ENCODE assay signal across 13 mouse cellular contexts in the genomic region with DNA sequence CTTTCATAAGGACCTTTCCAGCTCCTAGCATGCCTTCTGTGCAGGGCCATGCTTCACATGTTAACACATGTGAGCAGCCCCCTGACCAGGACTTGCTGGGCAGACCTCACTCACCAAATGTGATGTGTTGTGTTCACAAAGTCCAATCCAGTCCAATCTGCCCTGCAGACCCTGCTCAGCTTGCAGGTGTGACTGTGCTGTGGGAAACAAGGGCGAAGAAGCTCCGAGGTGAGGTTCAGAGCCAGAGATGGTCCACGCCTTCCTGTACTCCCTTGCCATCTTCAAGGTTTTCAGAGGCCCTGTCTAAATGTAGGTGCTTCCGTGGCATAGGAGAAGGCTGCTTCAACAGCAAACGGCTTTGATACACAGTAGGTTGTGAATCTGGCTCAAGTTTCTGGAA. TPM values are rescaled to one million over a fixed set of nuclear protein-coding genes. Genes with fewer than 3 reads are reported as not detected.
A peak's percentile ranks its signal among the peaks of the same experiment; 100 is the strongest.
DNase-seq lines count a peak whose midpoint lies in the region; ATAC-seq and TF ChIP-seq lines count a peak whose summit lies in the region.
"Had no signal": no experiment of that assay in that cellular context is flagged by ENCODE, and none has a peak within 500 bp of the region (broad histone marks: within the 10 kb centered on the region; RNA-seq: fewer than 3 reads in every experiment).

No protein-coding gene starts in this region.

- no peak overlapping the region for H3K4me3 ChIP-seq in heart, embryonic 16.5 days (ENCODE audit: low read length)
- H3K4me3 ChIP-seq in left cerebral cortex, adult 2 months: no peak overlapping the region
- H3K4me3 ChIP-seq in testis, adult 2 months (ENCODE audit: control insufficient read depth, low read depth, low read length): no peak overlapping the region
- H3K4me3 ChIP-seq: forebrain, embryonic 12.5 days; limb, embryonic 12.5 days; megakaryocyte, embryonic 14.5 days had no signal

- ATAC-seq in heart, embryonic 16.5 days (replicated peaks; ENCODE audit: extremely low read depth, insufficient read depth, low FRiP score): no peak
- ATAC-seq: midbrain, embryonic 16.5 days had no signal

- 89% methylated on average over 5 of the region's 5 CpGs for WGBS in heart, embryonic 16.5 days

- no peak overlapping the region for H3K4me2 ChIP-seq in heart, embryonic 16.5 days (ENCODE audit: low read depth, low read length)
- H3K4me2 ChIP-seq: forebrain, embryonic 12.5 days; limb, embryonic 12.5 days had no signal

- no peak overlapping the region for H3K9ac ChIP-seq in heart, embryonic 16.5 days (ENCODE audit: low read length)
- H3K9ac ChIP-seq: forebrain, embryonic 12.5 days; limb, embryonic 12.5 days had no signal

- no peaks in the 10 kb centered on the region for H3K36me3 ChIP-seq in heart, embryonic 16.5 days (ENCODE audit: control insufficient read depth, insufficient read depth)
- no peaks in the 10 kb centered on the region for H3K36me3 ChIP-seq in testis, adult 2 months (ENCODE audit: control insufficient read depth, insufficient read depth, low read length)
- H3K36me3 ChIP-seq: forebrain, embryonic 12.5 days; limb, embryonic 12.5 days had no signal

- H3K4me1 ChIP-seq in heart, embryonic 16.5 days (ENCODE audit: control insufficient read depth, insufficient read depth, low read length): peaks cover 43% of the 10 kb centered on the region
- peaks cover 13% of the 10 kb centered on the region for H3K4me1 ChIP-seq in testis, adult 2 months (ENCODE audit: control insufficient read depth, insufficient read depth, low read length)

- intact Hi-C loops in left cerebral cortex, adult 2 months (cut with DNase I): no loop called here
- intact Hi-C loops in left cerebral cortex, postnatal 14 days (cut with DNase I): no loop called here

- H3K27ac ChIP-seq in heart, embryonic 16.5 days (ENCODE audit: low read length): peak overlapping the region; percentile 41; the same call in 1 of the 2 replicates
- peak overlapping the region; percentile 60 for H3K27ac ChIP-seq in left cerebral cortex, adult 2 months
- peak overlapping the region; percentile 4 for H3K27ac ChIP-seq in testis, adult 2 months (ENCODE audit: control insufficient read depth, insufficient read depth, low read depth, low read length)
- H3K27ac ChIP-seq: forebrain, embryonic 12.5 days had no signal

- no peaks in the 10 kb centered on the region for H3K27me3 ChIP-seq in heart, embryonic 16.5 days (ENCODE audit: control insufficient read depth, insufficient read depth, low read length)
- no peaks in the 10 kb centered on the region for H3K27me3 ChIP-seq in testis, adult 2 months (ENCODE audit: control insufficient read depth, insufficient read depth, low read length)
- H3K27me3 ChIP-seq: forebrain, embryonic 12.5 days; limb, embryonic 12.5 days had no signal

- no peak for TF ChIP-seq POLR2A in testis, adult 2 months (IDR thresholded peaks at IDR 0.05; ENCODE audit: control insufficient read depth, low read depth, low read length)

- no peak for DNase-seq in heart, postnatal 4 days
- DNase-seq in left cerebral cortex, adult 2 months (ENCODE audit: extremely low spot score in 1 of 2, low spot score in 2 of 2): no peak
- DNase-seq in left cerebral cortex, postnatal 14 days (ENCODE audit: low spot score in 2 of 2): no peak
- DNase-seq in testis, postnatal 14 days (ENCODE audit: low spot score): no peak
- no peak for DNase-seq in yolk sac, embryonic 10.5 days (ENCODE audit: low spot score)
- DNase-seq: cerebellum, adult 9-11 months; gastrocnemius, postnatal 36 days had no signal

- no peak for TF ChIP-seq CTCF in left cerebral cortex, adult 2 months (IDR thresholded peaks at IDR 0.05)
- no peak for TF ChIP-seq CTCF in testis, adult 2 months (IDR thresholded peaks at IDR 0.05; ENCODE audit: control insufficient read depth, insufficient read depth, insufficient replicate concordance, low read depth, low read length)

- no peaks in the 10 kb centered on the region for H3K9me3 ChIP-seq in heart, embryonic 16.5 days (replicated peaks; ENCODE audit: control insufficient read depth, low read length)
- H3K9me3 ChIP-seq: forebrain, embryonic 12.5 days; limb, embryonic 12.5 days; megakaryocyte, embryonic 14.5 days had no signal

RNA-seq across cellular contexts. Expression of a gene that starts 59.3 kb away (rescaled TPM):
- 44.5 and 49.9 TPM in 2 replicates for polyA plus RNA-seq in heart, embryonic 16.5 days (2015; fragmentation: Nextera tagmentation; extraction: Ambion mirVana)
- total RNA-seq in heart, postnatal 4 days (2021): 10 to 100 TPM; 28.5 to 29.3 TPM
- total RNA-seq in left cerebral cortex, adult 2 months (2021): 10 to 100 TPM; 45.6 to 51.1 TPM
- 10 to 100 TPM; 37.9 to 46.5 TPM for total RNA-seq in left cerebral cortex, postnatal 14 days (2021)
- 30.4 and 32.6 TPM in 2 replicates for polyA plus RNA-seq in testis, adult 2 months (2012; rRNA removed)

RNA-seq across cellular contexts. Expression of a gene that starts 59.8 kb away (rescaled TPM):
- 11.4 and 13.0 TPM in 2 replicates for polyA plus RNA-seq in heart, embryonic 16.5 days (2015; fragmentation: Nextera tagmentation; extraction: Ambion mirVana)
- total RNA-seq in heart, postnatal 4 days (2021): 10 to 100 TPM; 54.2 to 59.2 TPM
- total RNA-seq in left cerebral cortex, adult 2 months (2021): 10 to 100 TPM; 36.6 to 54.9 TPM
- total RNA-seq in left cerebral cortex, postnatal 14 days (2021): 10 to 100 TPM; 33.4 to 40.6 TPM
- 16.1 and 18.2 TPM in 2 replicates for polyA plus RNA-seq in testis, adult 2 months (2012; rRNA removed)

Comparison
In these comparisons a context has a peak if more than half of its experiments do, and no peak if none do; other contexts are left out.
1. H3K27ac ChIP-seq: peak in every context shown above with its lines; median percentile 60 in left cerebral cortex, adult 2 months; 41 in heart, embryonic 16.5 days; 4 in testis, adult 2 months.